Mouse (Mus musculus) E14TG2a.4 (cell line): Measurements from ENCODE around the gene Ddx17.

ENCODE experiments used
- CTCF ChIP-seq: conservative IDR thresholded peaks from 2 replicates; pipeline ENCODE4 v1.5.1; 2014; ENCODE audit warnings: low read length
- NANOG ChIP-seq: IDR thresholded peaks from 2 replicates; pipeline ENCODE4 v1.6.1; 2014; ENCODE audit warnings: borderline replicate concordance, low read length, mixed read lengths

DNA sequence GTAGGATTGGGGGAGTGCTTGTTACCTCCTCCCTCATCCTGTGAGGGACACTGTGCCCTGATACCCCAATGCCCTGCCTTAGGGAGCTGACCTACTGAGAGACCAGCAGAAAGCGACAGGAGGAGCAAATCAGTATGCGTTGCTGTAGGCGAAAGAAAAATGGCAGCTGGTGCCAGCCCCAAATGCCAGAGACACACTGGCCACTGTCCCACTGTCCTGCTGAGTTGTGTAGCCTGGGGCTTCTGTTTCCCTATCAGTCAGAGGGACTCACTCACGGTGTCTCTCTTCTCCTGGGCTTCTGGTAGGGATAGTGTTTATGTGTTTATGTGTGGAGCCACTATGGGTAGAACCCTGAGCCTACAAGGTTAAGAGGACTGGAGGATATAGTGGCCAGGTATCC is 28.8 kb downstream of the Ddx17 start:
- TF ChIP-seq CTCF, result no peak
- TF ChIP-seq NANOG, result no peak
